Mouse (Mus musculus) ES-Bruce4 (cell line): ENCODE data around the gene Methig1.

Source experiments
- CTCF ChIP-seq: IDR thresholded peaks from one replicate; pipeline ENCODE4 v1.8.1; 2011; ENCODE audit warnings: low read depth, low read length
- EP300 ChIP-seq: IDR thresholded peaks from 2 replicates; pipeline ENCODE4 v1.6.1; 2011; ENCODE audit warnings: low read depth, low read length; ENCODE audit not compliant: insufficient read depth
- POLR2A ChIP-seq: IDR thresholded peaks from one replicate; pipeline ENCODE4 v1.8.1; 2011; ENCODE audit warnings: low read length; ENCODE audit not compliant: insufficient read depth

DNA sequence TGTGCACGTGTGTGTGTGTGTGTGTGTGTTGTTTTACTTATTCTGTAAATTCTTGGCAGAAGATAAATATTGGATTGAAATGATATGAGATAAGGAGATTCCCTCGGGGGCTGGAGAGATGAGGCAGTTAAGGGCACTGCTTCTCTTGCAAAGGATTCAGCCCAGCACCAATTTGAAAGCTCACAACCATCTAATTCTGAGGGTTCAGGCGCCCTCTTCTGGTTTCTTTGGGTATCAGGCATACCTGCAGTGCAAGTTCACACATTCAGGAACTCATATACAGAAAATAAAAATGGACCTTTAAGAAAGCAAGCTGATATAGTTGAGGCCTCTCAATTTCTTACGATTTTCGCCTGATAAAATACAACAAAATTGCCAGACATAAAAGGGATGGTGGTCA is 22.1 kb downstream of the Methig1 start:
- TF ChIP-seq POLR2A (no peak), CTCF (no peak), EP300 (no peak)
